Mouse (Mus musculus) stomach, embryonic 15.5 days (tissue): ENCODE results near the gene Cort. TPM values are rescaled to one million over a fixed set of nuclear protein-coding genes. Genes with fewer than 3 reads are reported as not detected.
"Not testable (repeated sequence)": the region's sequence is repeated elsewhere in the genome, so short reads cannot be mapped to it uniquely, and the experiment has no call there.

ENCODE experiments used
- ATAC-seq: fragments of 200-750 bp; cut with Nextera tagmentation; 2 replicates; pipeline ENCODE4 v1.8.0; 2017; ENCODE audit warnings: low read depth, moderate number of reproducible peaks, moderate TSS enrichment; ENCODE audit not compliant: insufficient read depth, low FRiP score
- H3K27ac ChIP-seq: fragments of 300-500 bp; sonication (generic); 2 replicates; pipeline ENCODE4 v1.5.1; 2015; ENCODE audit warnings: mild to moderate bottlenecking, inconsistent platforms
- H3K27me3 ChIP-seq: fragments of 300-500 bp; sonication (generic); replicated peaks from 2 replicates; pipeline ENCODE4 v1.6.1; 2015; ENCODE audit warnings: inconsistent platforms
- H3K36me3 ChIP-seq: fragments of 300-500 bp; sonication (generic); 2 replicates; pipeline ENCODE4 v1.6.1; 2015; ENCODE audit warnings: inconsistent platforms
- H3K4me1 ChIP-seq: fragments of 300-500 bp; sonication (generic); 2 replicates; pipeline ENCODE4 v1.6.1; 2015; ENCODE audit warnings: inconsistent platforms
- H3K4me2 ChIP-seq: fragments of 300-500 bp; sonication (generic); 2 replicates; pipeline ENCODE4 v1.6.1; 2015; ENCODE audit warnings: mild to moderate bottlenecking, inconsistent platforms
- H3K4me3 ChIP-seq: fragments of 300-500 bp; sonication (generic); replicated peaks from 2 replicates; pipeline ENCODE4 v1.5.1; 2015; ENCODE audit warnings: inconsistent platforms
- H3K9ac ChIP-seq: fragments of 300-500 bp; sonication (generic); 2 replicates; pipeline ENCODE4 v1.6.1; 2015; ENCODE audit warnings: inconsistent platforms
- H3K9me3 ChIP-seq: fragments of 300-500 bp; sonication (generic); 2 replicates; pipeline ENCODE4 v1.6.1; 2016; ENCODE audit warnings: inconsistent platforms
- WGBS: fragments of 180-500 bp; shearing (Covaris S2); methylation state at CpG from one replicate; pipeline ENCODE4 v1.1.7; 2015; 5-methylcytosine and 5-hydroxymethylcytosine counted together
- polyA plus RNA-seq: library from polyadenylated mRNA; unstranded; fragments of >200 nt; fragmentation: Nextera tagmentation; extraction: Ambion mirVana; gene quantifications from 2 replicates; pipeline ENCODE4 v1.2.1, GENCODE M21; 2015

Gene Cort
- polyA plus RNA-seq, result 0.35 and 0.41 TPM in 2 replicates

DNA sequence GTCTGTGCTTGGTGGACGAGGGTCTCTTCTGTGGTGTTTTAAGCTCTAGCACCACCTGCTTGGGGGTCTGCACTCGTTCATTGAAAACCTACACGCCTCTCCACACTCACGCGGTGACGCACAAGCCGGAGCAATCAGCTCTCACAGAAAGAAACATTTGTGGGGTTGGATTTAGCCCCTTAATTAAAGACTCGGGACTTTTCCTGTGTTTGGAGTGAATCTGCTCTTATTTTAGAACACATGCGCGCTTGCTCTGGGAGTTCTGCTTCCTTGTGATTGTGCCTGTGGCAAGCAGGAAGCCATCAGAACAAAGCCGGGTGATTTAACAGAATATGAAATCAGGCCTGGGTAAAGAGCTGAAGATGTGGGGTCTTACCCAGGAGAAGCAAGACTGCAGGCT is at the start of gene Cort:
Cort (minus strand) TSS at position 101 of the 400 bp plus-strand sequence.
- WGBS, result 79% methylated on average over 11 of the region's 11 CpGs
- Histone ChIP-seq H3K9me3 (no peaks in the 10 kb centered on the region), H3K4me1 (peaks cover 4% of the 10 kb centered on the region; the same call in 1 of the 2 replicates), H3K4me3 (no peak within 1 kb of the TSS), H3K27ac (no peak within 1 kb of the TSS), H3K36me3 (no peaks in the 10 kb centered on the region), H3K4me2 (no peak within 1 kb of the TSS), H3K27me3 (no peaks in the 10 kb centered on the region), H3K9ac (no peak within 1 kb of the TSS)
- no peak for ATAC-seq

DNA sequence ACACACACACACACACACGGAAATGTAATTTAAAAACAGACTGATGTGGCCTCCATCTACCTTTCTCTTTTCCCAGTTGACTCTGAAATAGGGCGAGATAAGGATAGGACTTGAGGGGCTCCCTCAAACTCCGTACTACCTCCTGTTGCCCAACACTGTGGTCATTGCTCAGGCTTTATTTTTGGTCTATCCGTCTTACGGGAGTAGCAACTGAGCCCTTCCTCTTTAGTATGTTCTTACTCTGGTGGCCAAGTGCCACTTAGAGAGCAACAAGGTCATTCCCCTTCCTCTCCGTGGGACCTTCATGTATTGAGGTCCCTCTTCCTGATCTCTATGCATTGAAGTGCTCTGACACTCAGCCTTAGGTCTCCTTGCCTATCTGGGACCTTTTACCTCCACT is 47.1 kb upstream of the Cort start:
- H3K4me2 ChIP-seq, result no peak overlapping the region
- no peaks in the 10 kb centered on the region for H3K27me3 ChIP-seq
- peaks cover 9% of the 10 kb centered on the region for H3K4me1 ChIP-seq
- no peak overlapping the region for H3K9ac ChIP-seq
- 84% methylated on average over 6 of the region's 6 CpGs for WGBS
- no peak overlapping the region for H3K27ac ChIP-seq
- ATAC-seq, result no peak
- H3K4me3 ChIP-seq, result no peak overlapping the region
- H3K9me3 ChIP-seq, result no peaks in the 10 kb centered on the region
- H3K36me3 ChIP-seq, result no peaks in the 10 kb centered on the region; the same call in 1 of the 2 replicates

DNA sequence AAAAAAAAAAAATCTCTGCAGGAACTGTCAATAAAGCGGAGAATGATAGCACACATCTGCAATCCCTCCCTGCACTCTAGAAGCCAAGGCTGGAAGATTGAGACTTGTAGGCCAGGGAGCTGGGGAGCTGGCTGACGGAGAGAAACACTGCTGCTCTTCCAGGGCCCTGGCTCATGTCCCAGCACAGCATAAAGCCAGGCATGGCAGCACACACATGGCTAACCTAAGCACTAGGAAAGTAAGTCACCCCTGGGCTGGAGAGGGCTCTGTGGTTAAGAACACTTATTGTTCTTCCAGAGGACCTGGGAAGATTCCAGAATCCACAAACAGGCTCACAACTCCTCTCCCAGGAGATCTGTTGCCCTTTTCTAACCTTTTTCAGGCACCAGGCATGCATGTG is 46.1 kb upstream of the Cort start:
- peak overlapping the region; percentile 37 for H3K27ac ChIP-seq

DNA sequence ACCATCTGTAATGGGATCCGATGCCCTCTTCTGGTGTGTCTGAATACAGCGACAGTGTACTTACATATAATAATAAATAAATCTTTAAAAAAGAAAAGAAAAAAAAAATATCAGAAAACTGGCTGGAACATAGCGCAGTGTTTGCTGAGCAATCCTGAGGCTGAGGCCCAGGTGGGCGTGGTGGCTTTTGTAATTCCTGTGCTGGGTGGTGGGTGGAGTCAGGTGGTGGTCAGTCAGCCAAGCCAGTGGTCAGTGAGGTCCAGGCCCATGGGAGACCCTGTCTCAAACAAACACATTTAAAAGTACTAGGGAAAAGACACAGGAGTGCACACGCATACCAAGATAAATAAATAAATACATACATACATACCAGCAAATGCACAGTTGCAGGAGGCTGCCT is 45.5 kb upstream of the Cort start:
- ATAC-seq, result no peak
- Histone ChIP-seq H3K27ac (peak overlapping the region; percentile 37), H3K36me3 (no peaks in the 10 kb centered on the region), H3K4me3 (no peak overlapping the region), H3K9ac (no peak overlapping the region), H3K4me2 (no peak overlapping the region), H3K27me3 (no peaks in the 10 kb centered on the region), H3K9me3 (no peaks in the 10 kb centered on the region), H3K4me1 (peaks cover 11% of the 10 kb centered on the region)
- WGBS, result 76% methylated on average over 5 of the region's 5 CpGs

More for the DNA sequence above, 46.1 kb upstream of the Cort start:
- WGBS, result 68% methylated on average over 2 of the region's 2 CpGs
- H3K4me3 ChIP-seq, result no peak overlapping the region
- no peaks in the 10 kb centered on the region for H3K36me3 ChIP-seq
- no peak overlapping the region for H3K4me2 ChIP-seq
- peaks cover 9% of the 10 kb centered on the region for H3K4me1 ChIP-seq
- H3K9me3 ChIP-seq, result no peaks in the 10 kb centered on the region
- H3K27me3 ChIP-seq, result no peaks in the 10 kb centered on the region
- no peak for ATAC-seq
- no peak overlapping the region for H3K9ac ChIP-seq

DNA sequence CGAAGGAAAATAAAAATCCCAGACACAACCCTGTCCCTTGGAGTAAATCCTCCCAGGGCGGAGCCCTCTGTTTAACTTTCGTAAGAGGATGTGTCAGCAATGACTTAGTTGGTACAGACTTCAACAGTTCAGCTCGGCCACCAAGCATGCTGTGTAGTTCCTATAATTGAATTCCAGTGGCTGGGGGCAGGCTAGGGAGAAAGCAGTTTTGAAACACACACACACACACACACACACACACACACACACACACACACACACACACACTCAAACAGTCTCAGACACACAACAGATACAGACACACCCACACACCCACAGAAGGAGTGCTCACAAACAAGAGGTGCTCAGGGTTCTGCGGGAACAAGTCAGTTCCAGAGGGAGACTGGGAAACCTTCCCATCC is 45.0 kb upstream of the Cort start:
- Histone ChIP-seq H3K4me2 (no peak overlapping the region), H3K9me3 (no peaks in the 10 kb centered on the region), H3K27me3 (no peaks in the 10 kb centered on the region), H3K27ac (peak overlapping the region; percentile 76), H3K36me3 (no peaks in the 10 kb centered on the region), H3K4me1 (peaks cover 13% of the 10 kb centered on the region), H3K9ac (no peak overlapping the region), H3K4me3 (no peak overlapping the region)
- no peak for ATAC-seq
- 57% methylated on average over 5 of the region's 5 CpGs for WGBS

DNA sequence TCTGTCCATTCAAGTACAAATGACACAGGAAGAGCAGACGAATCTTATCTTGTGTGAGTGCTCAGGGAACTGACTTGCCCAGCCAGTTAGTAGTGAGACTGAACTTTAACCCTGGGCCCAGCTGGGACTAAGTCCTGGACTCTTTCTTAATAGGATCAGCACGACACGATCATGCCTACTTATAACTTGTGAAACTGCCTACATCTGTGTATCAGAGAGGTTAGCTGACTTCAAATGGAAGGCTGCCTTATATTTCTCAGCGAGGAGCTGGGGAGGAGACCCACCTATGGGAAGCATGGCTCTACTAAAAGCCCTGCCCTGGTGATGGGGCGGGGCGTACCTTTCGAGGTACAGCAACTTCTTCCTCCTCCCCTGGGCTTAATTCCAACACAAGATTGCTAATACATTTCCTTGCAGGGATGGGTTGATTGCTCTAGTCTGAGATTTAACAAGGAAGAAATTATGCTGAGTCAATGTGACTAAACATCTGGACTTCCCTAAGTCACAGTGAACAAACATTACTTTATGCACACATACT is 43.9 kb upstream of the Cort start:
- H3K4me2 ChIP-seq, result no peak overlapping the region
- H3K9ac ChIP-seq, result no peak overlapping the region
- no peaks in the 10 kb centered on the region for H3K27me3 ChIP-seq
- no peaks in the 10 kb centered on the region for H3K36me3 ChIP-seq
- ATAC-seq, result no peak
- peak overlapping the region; percentile 83 for H3K27ac ChIP-seq
- WGBS, result 47% methylated on average over 7 of the region's 7 CpGs
- no peak overlapping the region for H3K4me3 ChIP-seq
- peaks cover 17% of the 10 kb centered on the region for H3K4me1 ChIP-seq
- H3K9me3 ChIP-seq, result no peaks in the 10 kb centered on the region

DNA sequence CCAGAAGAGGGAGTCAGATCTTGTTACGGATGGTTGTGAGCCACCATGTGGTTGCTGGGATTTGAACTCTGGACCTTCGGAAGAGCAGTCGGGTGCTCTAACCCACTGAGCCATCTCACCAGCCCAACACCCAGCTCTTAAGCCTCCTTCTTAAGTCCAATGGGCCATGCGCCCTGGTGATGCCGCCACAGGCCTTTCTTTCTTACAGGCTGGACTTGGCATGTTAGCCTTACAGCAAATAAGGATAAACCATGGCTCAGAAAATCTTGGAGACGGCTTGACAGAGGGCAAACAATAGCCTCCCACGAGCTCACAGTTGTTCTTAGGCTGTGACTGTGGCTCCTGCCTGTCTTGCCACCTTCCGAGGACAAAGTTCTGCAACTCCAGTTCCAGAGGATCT is 43.4 kb upstream of the Cort start:
- not testable (repeated sequence) for H3K27me3 ChIP-seq, H3K4me3 ChIP-seq, H3K36me3 ChIP-seq, H3K9ac ChIP-seq, H3K4me2 ChIP-seq, ATAC-seq, H3K9me3 ChIP-seq
- WGBS, result 68% methylated on average over 7 of the region's 8 CpGs
- Histone ChIP-seq H3K27ac (peak overlapping the region; percentile 83), H3K4me1 (peaks cover 22% of the 10 kb centered on the region)

DNA sequence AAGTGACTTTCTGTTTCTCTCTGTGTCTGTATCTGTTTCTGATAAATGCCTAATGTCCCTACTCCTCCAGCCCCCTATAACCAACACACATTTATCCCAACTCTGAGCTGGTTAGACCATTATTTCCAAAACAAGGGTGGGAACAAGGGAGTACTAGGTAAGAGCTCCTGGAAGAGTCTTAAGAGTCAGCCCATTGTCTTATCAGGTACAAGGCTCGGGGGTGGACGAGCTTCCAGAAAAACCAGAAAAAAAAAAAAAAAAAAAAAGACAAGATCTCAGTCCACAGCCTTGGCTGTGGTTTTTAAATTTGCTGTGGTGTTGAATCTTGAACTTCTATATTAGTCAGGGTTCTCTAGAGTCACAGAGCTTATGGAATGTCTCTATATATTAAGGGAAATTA is 41.5 kb upstream of the Cort start:
- ATAC-seq, result no peak
- no peaks in the 10 kb centered on the region for H3K9me3 ChIP-seq
- 40% methylated on average over 2 of the region's 2 CpGs for whole genome bisulfite sequencing
- H3K27me3 ChIP-seq, result no peaks in the 10 kb centered on the region
- peak overlapping the region; percentile 91; the same call in 1 of the 2 replicates for H3K4me2 ChIP-seq
- H3K4me3 ChIP-seq, result peak overlapping the region; percentile 86; the same call in 1 of the 2 replicates
- H3K9ac ChIP-seq, result no peak overlapping the region
- H3K4me1 ChIP-seq, result peaks cover 23% of the 10 kb centered on the region
- no peak overlapping the region for H3K27ac ChIP-seq
- H3K36me3 ChIP-seq, result peaks cover 10% of the 10 kb centered on the region; the same call in 1 of the 2 replicates

DNA sequence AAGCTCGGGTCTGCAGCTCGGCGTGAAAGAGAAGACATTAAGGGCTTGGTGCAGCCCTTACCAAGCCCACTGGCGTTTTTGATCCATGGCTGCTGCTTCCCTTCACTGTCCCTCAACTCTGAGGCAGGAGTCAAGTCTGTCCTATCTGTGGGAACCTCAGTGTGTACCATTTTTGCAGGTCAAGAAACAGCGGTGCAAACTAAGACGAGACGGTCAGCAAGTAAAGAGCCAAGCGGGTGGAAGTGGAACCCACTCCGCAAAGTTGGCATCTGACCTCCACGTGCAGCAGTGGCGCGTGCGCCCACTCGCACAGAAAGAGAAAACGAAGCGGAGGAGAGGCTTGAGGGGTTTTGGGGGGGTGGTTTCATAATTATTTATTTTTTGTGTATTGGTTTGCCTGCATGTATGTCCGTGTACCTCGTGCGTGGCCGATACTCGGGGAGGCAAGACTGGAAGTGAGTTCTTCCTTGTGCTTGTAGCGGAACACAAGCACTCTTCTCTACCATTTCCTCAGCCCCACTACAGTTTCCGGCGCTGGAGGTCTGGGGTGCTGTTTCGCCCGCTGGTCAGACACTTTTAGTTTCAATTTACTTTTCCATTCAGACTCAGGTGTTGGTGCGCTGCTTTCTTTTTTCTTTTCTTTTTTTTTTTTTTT is 40.5 kb upstream of the Cort start:
- H3K9ac ChIP-seq, result peak overlapping the region; percentile 51
- peak; percentile 6; the same call in 1 of the 2 replicates for ATAC-seq
- peaks cover 11% of the 10 kb centered on the region; the same call in 1 of the 2 replicates for H3K36me3 ChIP-seq
- WGBS, result under 1% methylated on average over 27 of the region's 27 CpGs
- H3K4me3 ChIP-seq, result peak overlapping the region; percentile 86
- peaks cover 19% of the 10 kb centered on the region for H3K4me1 ChIP-seq
- H3K4me2 ChIP-seq, result peak overlapping the region; percentile 91
- H3K9me3 ChIP-seq, result no peaks in the 10 kb centered on the region
- H3K27me3 ChIP-seq, result no peaks in the 10 kb centered on the region
- H3K27ac ChIP-seq, result peak overlapping the region; percentile 90

DNA sequence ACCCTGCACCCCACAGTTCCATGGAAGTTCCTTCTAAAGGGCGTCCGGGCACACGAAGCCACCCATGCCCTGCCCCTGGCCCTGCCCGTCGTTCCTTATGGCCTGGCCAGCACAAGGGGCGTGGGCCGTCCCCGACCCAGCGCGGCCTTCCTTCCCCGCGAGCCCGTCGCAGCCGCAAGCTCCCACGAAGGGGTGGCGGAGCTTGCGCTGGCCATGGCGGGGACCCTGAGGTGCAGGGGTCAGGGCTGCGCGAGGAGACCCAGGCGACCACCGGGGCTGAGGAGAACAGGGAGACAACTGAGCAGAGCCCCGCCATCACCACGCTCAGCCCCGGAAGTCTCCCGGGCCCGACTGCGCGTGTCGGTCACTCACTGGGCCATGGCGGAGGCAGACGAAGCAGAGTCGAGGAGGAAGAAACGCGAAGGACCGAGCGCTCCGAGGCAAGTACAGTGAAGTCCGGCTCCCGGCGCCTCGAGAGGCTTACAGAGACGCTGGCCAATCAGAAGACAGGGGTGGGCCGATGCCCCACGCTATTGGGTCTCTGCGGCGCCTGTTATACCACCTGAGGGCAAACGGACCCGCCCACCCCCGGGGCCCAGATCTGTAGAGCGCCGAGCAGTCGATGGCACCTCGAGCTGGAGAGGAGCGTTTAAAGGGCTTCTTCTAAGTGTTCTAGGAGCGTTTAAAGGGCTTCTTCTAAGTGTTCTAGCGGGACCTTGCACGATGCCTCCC is 39.8 kb upstream of the Cort start, which contains the start of gene Pgd:
Pgd (minus strand) TSS at position 557 of the 732 bp plus-strand sequence.
- Histone ChIP-seq H3K4me2 (peak within 1 kb of the TSS; percentile 91), H3K27me3 (no peaks in the 10 kb centered on the region), H3K27ac (peak within 1 kb of the TSS; percentile 90), H3K9me3 (no peaks in the 10 kb centered on the region), H3K36me3 (peaks cover 11% of the 10 kb centered on the region; the same call in 1 of the 2 replicates), H3K9ac (peak within 1 kb of the TSS; percentile 83), H3K4me3 (peak within 1 kb of the TSS; percentile 86), H3K4me1 (peaks cover 18% of the 10 kb centered on the region)
- peak; percentile 99 for ATAC-seq
- under 1% methylated on average over 58 of the region's 59 CpGs for WGBS

DNA sequence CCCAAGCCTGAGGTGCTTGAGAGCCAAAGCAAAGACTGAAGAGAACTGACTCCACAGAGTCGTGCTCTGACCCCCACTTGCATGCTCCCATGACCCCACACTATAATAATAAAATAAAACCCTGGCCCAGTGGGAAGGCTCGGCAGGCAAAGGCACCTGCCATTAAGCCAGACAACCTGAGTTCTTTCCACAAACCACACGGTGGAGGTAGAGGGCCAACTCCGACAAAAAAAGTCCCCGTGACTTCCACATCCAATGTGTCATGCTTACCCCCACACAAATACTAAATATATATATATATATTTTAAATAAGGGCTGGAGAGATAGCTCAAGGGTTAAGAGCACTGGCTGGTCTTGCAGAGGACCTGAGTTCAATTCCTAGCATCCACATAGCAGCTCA is 37.6 kb upstream of the Cort start:
- H3K27ac ChIP-seq, result no peak overlapping the region
- H3K9ac ChIP-seq, result no peak overlapping the region
- no peak overlapping the region; the same call in 1 of the 2 replicates for H3K4me3 ChIP-seq
- peaks cover 30% of the 10 kb centered on the region for H3K36me3 ChIP-seq
- peaks cover 14% of the 10 kb centered on the region for H3K4me1 ChIP-seq
- H3K4me2 ChIP-seq, result peak overlapping the region; percentile 23; the same call in 1 of the 2 replicates
- no peak for ATAC-seq
- H3K9me3 ChIP-seq, result no peaks in the 10 kb centered on the region
- no peaks in the 10 kb centered on the region for H3K27me3 ChIP-seq
- 58% methylated on average over 5 of the region's 5 CpGs for WGBS

DNA sequence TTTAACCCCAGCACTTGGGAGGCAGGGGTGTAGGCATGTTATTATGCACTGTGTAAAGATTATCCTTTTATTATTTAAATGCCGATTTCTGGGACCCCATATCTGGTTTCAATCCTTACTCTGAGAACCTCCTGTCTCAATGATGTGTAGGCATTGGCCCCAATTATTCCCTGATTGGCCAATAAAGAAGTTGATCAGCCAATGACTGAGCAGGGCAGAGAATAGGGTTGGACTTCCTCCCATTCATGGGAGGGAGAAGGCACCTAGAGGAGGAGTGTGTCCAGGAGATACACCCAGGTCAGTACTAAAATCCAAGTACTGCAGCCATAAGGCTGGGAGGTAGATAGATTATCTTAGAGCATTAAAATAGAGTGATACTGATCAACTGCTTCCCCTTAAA is 36.6 kb upstream of the Cort start:
- no peak overlapping the region for H3K4me3 ChIP-seq
- WGBS, result 65% methylated on average over 1 of the region's 1 CpGs
- no peak overlapping the region for H3K27ac ChIP-seq
- H3K4me2 ChIP-seq, result no peak overlapping the region
- no peak overlapping the region for H3K9ac ChIP-seq
- peaks cover 14% of the 10 kb centered on the region for H3K4me1 ChIP-seq
- ATAC-seq, result no peak
- no peaks in the 10 kb centered on the region for H3K27me3 ChIP-seq
- H3K36me3 ChIP-seq, result peaks cover 38% of the 10 kb centered on the region
- H3K9me3 ChIP-seq, result no peaks in the 10 kb centered on the region
